8 mouse cellular contexts compared by ENCODE assay signal in genomic region chr7:138845111-138845510, GRCm38 (mm10). TPM values are rescaled to one million over a fixed set of nuclear protein-coding genes. Genes with fewer than 3 reads are reported as not detected.
A peak's percentile ranks its signal among the peaks of the same experiment; 100 is the strongest.
DNase-seq lines count a peak whose midpoint lies in the region; ATAC-seq and TF ChIP-seq lines count a peak whose summit lies in the region.

No protein-coding gene starts in this region.

- TF ChIP-seq POLR2A in ES-Bruce4 (IDR thresholded peaks at IDR 0.05; ENCODE audit: insufficient read depth, low read length), result no peak

- H3K36me3 ChIP-seq in heart, embryonic 10.5 days, result peaks cover 9% of the 10 kb centered on the region; the same call in 1 of the 2 replicates
- no peaks in the 10 kb centered on the region for H3K36me3 ChIP-seq in ES-Bruce4 (ENCODE audit: control insufficient read depth, insufficient read depth, low read length, poor library complexity, severe bottlenecking)
- H3K36me3 ChIP-seq in heart, embryonic 16.5 days (ENCODE audit: control insufficient read depth, insufficient read depth), result 0 out of 2 replicates have a peak, but pooled peaks cover 3% of the 10 kb centered on the region
- no peaks in the 10 kb centered on the region for H3K36me3 ChIP-seq in macrophage (ENCODE audit: inconsistent target)

- H3K27me3 ChIP-seq in heart, embryonic 10.5 days (ENCODE audit: insufficient read depth, poor library complexity, severe bottlenecking), result no peaks in the 10 kb centered on the region
- H3K27me3 ChIP-seq in ES-Bruce4 (ENCODE audit: control insufficient read depth, insufficient read depth, low read length, poor library complexity, severe bottlenecking), result no peaks in the 10 kb centered on the region
- no peaks in the 10 kb centered on the region for H3K27me3 ChIP-seq in heart, embryonic 16.5 days (ENCODE audit: control insufficient read depth, insufficient read depth, low read length)

- H3K4me2 ChIP-seq in heart, embryonic 16.5 days (ENCODE audit: low read depth, low read length), result peak overlapping the region; percentile 79

- no peak for DNase-seq in heart, embryonic 10.5 days (ENCODE audit: low spot score)
- no peak for DNase-seq in heart, adult 8-10 months (ENCODE audit: low spot score)
- no peak for DNase-seq in urinary bladder, postnatal 14 days (ENCODE audit: low spot score)
- DNase-seq in ovary, postnatal 14 days (ENCODE audit: low spot score), result no peak

- peaks cover 54% of the 10 kb centered on the region for H3K79me2 ChIP-seq in macrophage (ENCODE audit: inconsistent target)

- peak overlapping the region; percentile 100; the same call in 1 of the 2 replicates for H3K27ac ChIP-seq in heart, embryonic 10.5 days
- H3K27ac ChIP-seq in ES-Bruce4 (ENCODE audit: insufficient read depth, low read length) (peak overlapping the region; percentile 60; the same call in 1 of the 2 replicates), macrophage (peak overlapping the region; percentile 68; the same call in 1 of the 2 replicates)
- H3K27ac ChIP-seq in heart, embryonic 16.5 days (ENCODE audit: low read length), result peak overlapping the region; percentile 97

- no peak for TF ChIP-seq CTCF in ES-Bruce4 (IDR thresholded peaks at IDR 0.05; ENCODE audit: low read depth, low read length)

- peak overlapping the region; percentile 99 for H3K4me3 ChIP-seq in heart, embryonic 10.5 days
- H3K4me3 ChIP-seq in ES-Bruce4 (ENCODE audit: low read depth, low read length), result peak overlapping the region; percentile 91
- peak overlapping the region; percentile 99 for H3K4me3 ChIP-seq in heart, embryonic 16.5 days (ENCODE audit: low read length)
- H3K4me3 ChIP-seq in macrophage (ENCODE audit: inconsistent target), result peak overlapping the region; percentile 76

- 35% methylated on average over 8 of the region's 8 CpGs for WGBS in heart, embryonic 10.5 days
- 31% methylated on average over 8 of the region's 8 CpGs for WGBS in heart, embryonic 16.5 days
- WGBS in macrophage (ENCODE audit: missing documents), result 44% methylated on average over 8 of the region's 8 CpGs

- H3K9ac ChIP-seq in ES-Bruce4 (ENCODE audit: low read depth, poor library complexity, severe bottlenecking), result peak overlapping the region; percentile 99
- H3K9ac ChIP-seq in heart, embryonic 16.5 days (ENCODE audit: low read length), result peak overlapping the region; percentile 99

- no peak for ATAC-seq in heart, embryonic 16.5 days (replicated peaks; ENCODE audit: extremely low read depth, insufficient read depth, low FRiP score)
- no peak for ATAC-seq in activated CD4-positive, CD25-positive, alpha-beta regulatory T cell, adult 4 months

- H3K4me1 ChIP-seq in heart, embryonic 10.5 days, result peaks cover 38% of the 10 kb centered on the region
- H3K4me1 ChIP-seq in ES-Bruce4 (ENCODE audit: control insufficient read depth, insufficient read depth, low read length), result peaks cover 2% of the 10 kb centered on the region
- peaks cover 34% of the 10 kb centered on the region for H3K4me1 ChIP-seq in heart, embryonic 16.5 days (ENCODE audit: control insufficient read depth, insufficient read depth, low read length)

- H3K9me3 ChIP-seq in heart, embryonic 10.5 days, result no peaks in the 10 kb centered on the region
- no peaks in the 10 kb centered on the region for H3K9me3 ChIP-seq in ES-Bruce4 (replicated peaks; ENCODE audit: control insufficient read depth, insufficient read depth, low read length, poor library complexity, severe bottlenecking)
- H3K9me3 ChIP-seq in heart, embryonic 16.5 days (replicated peaks; ENCODE audit: control insufficient read depth, low read length), result no peaks in the 10 kb centered on the region

- TF ChIP-seq EP300 in ES-Bruce4 (IDR thresholded peaks at IDR 0.05; ENCODE audit: insufficient read depth, low read depth, low read length), result no peak

RNA-seq across cellular contexts. Expression of gene Ppp2r2d, which starts 0.8 kb away (rescaled TPM):
- 36.7 and 46.2 TPM in 2 replicates for polyA plus RNA-seq in heart, embryonic 10.5 days (2016; fragmentation: Nextera tagmentation; extraction: Ambion mirVana)
- total RNA-seq in heart, adult 8-10 months (2022), result 10 to 100 TPM; 35.5 to 40.4 (median 37.9) TPM
- polyA plus RNA-seq in ES-Bruce4 (2011; ENCODE audit: insufficient read depth, insufficient read length, low read depth, missing spikeins) (85.7 and 88.8 TPM in 2 replicates), macrophage (2018) (21.1 to 36.7 TPM (median 24.8 TPM) in 3 replicates)
- polyA plus RNA-seq in heart, embryonic 16.5 days (2015; fragmentation: Nextera tagmentation; extraction: Ambion mirVana), result 22.7 and 26.6 TPM in 2 replicates
- total RNA-seq in macrophage (2018; cell fraction: chromatin; rRNA removed), result 10 to 100 TPM; 27.8 to 60.9 (median 36.5) TPM
- 10 to 100 TPM; 19.9 to 30.6 (median 22.0) TPM for total RNA-seq in macrophage (2018; cell fraction: cytosol; rRNA removed)
- 10 to 100 TPM; 27.4 to 65.3 (median 38.7) TPM for total RNA-seq in macrophage (2018; cell fraction: nucleus; rRNA removed)
- 10 to 100 TPM; 12.3 to 15.0 TPM for polyA plus RNA-seq in activated CD4-positive, CD25-positive, alpha-beta regulatory T cell, adult 4 months (2017; shearing (Covaris generic))

RNA-seq across cellular contexts. Expression of gene Mapk1ip1, which starts 1.0 kb away (rescaled TPM):
- polyA plus RNA-seq in heart, embryonic 10.5 days (2016; fragmentation: Nextera tagmentation; extraction: Ambion mirVana), result 10.0 and 10.8 TPM in 2 replicates
- 10 to 100 TPM; 16.6 to 26.6 (median 20.8) TPM for total RNA-seq in heart, adult 8-10 months (2022)
- polyA plus RNA-seq in ES-Bruce4 (2011; ENCODE audit: insufficient read depth, insufficient read length, low read depth, missing spikeins) (22.9 and 24.7 TPM in 2 replicates), macrophage (2018) (5.9 to 14.9 TPM (median 13.0 TPM) in 3 replicates)
- polyA plus RNA-seq in heart, embryonic 16.5 days (2015; fragmentation: Nextera tagmentation; extraction: Ambion mirVana), result 15.4 TPM in 2 replicates
- 10 to 100 TPM in 22 of 26 experiments, 1 to 10 TPM in 4; 6.2 to 48.4 (median 24.0) TPM for total RNA-seq in macrophage (2018; cell fraction: chromatin; rRNA removed)
- 10 to 100 TPM in 8 of 26 experiments, 1 to 10 TPM in 18; 2.0 to 12.1 (median 8.1) TPM for total RNA-seq in macrophage (2018; cell fraction: cytosol; rRNA removed)
- 10 to 100 TPM in 22 of 26 experiments, 1 to 10 TPM in 4; 5.7 to 54.7 (median 21.8) TPM for total RNA-seq in macrophage (2018; cell fraction: nucleus; rRNA removed)
- 10 to 100 TPM; 14.3 to 19.9 TPM for polyA plus RNA-seq in activated CD4-positive, CD25-positive, alpha-beta regulatory T cell, adult 4 months (2017; shearing (Covaris generic))
